9 mouse cellular contexts compared by ENCODE assay signal in genomic region chr19:24308305-24308705, GRCm38 (mm10). TPM values are rescaled to one million over a fixed set of nuclear protein-coding genes. Genes with fewer than 3 reads are reported as not detected.
A peak's percentile ranks its signal among the peaks of the same experiment; 100 is the strongest.
DNase-seq lines count a peak whose midpoint lies in the region; ATAC-seq lines count a peak whose summit lies in the region.
"Had no signal": no experiment of that assay in that cellular context is flagged by ENCODE, and none has a peak within 500 bp of the region (broad histone marks: within the 10 kb centered on the region; RNA-seq: fewer than 3 reads in every experiment).

No protein-coding gene starts in this region.

- no peak overlapping the region for H3K4me2 ChIP-seq in embryonic facial prominence, embryonic 13.5 days
- peak overlapping the region; percentile 52 for H3K4me2 ChIP-seq in heart, embryonic 13.5 days

- H3K4me3 ChIP-seq in embryonic facial prominence, embryonic 13.5 days = no peak overlapping the region
- peak overlapping the region; percentile 17; the same call in 1 of the 2 replicates for H3K4me3 ChIP-seq in heart, embryonic 13.5 days
- H3K4me3 ChIP-seq: megakaryocyte, embryonic 14.5 days had no signal

- no peaks in the 10 kb centered on the region for H3K36me3 ChIP-seq in embryonic facial prominence, embryonic 13.5 days
- peaks cover 6% of the 10 kb centered on the region for H3K36me3 ChIP-seq in heart, embryonic 13.5 days

- H3K9me3 ChIP-seq in embryonic facial prominence, embryonic 13.5 days = no peaks in the 10 kb centered on the region
- H3K9me3 ChIP-seq in heart, embryonic 13.5 days = no peaks in the 10 kb centered on the region
- H3K9me3 ChIP-seq: megakaryocyte, embryonic 14.5 days had no signal

- peaks cover 12% of the 10 kb centered on the region for H3K4me1 ChIP-seq in embryonic facial prominence, embryonic 13.5 days
- H3K4me1 ChIP-seq in heart, embryonic 13.5 days = peaks cover 37% of the 10 kb centered on the region

- 22% methylated on average over 5 of the region's 5 CpGs for WGBS in embryonic facial prominence, embryonic 13.5 days
- 9% methylated on average over 5 of the region's 5 CpGs for WGBS in heart, embryonic 13.5 days

- H3K9ac ChIP-seq in embryonic facial prominence, embryonic 13.5 days = 0 out of 2 replicates have a peak overlapping the region, but pooled peaks have one; percentile 11
- peak overlapping the region; percentile 69 for H3K9ac ChIP-seq in heart, embryonic 13.5 days

- no peak for ATAC-seq in embryonic facial prominence, embryonic 13.5 days (ENCODE audit: insufficient number of reproducible peaks, insufficient read depth, low FRiP score, low TSS enrichment, low read depth)
- peak; percentile 80; the same call in 1 of the 2 replicates for ATAC-seq in heart, embryonic 13.5 days (ENCODE audit: extremely low read depth, insufficient number of reproducible peaks, low FRiP score, low TSS enrichment)
- ATAC-seq in activated CD4-positive, CD25-positive, alpha-beta regulatory T cell, adult 4 months = no peak

- peak; percentile 70 to 73 for DNase-seq in cerebellum, adult 18-20 months
- DNase-seq in kidney, postnatal 14 days = peak; percentile 51
- peak; percentile 66 for DNase-seq in lung, postnatal 10 days
- peak; percentile 22 to 28 for DNase-seq in right cerebral cortex, postnatal 36 days (ENCODE audit: low spot score in 2 of 2)
- DNase-seq in testis, postnatal 10 days (ENCODE audit: low spot score) = no peak

- H3K27ac ChIP-seq in embryonic facial prominence, embryonic 13.5 days = peak overlapping the region; percentile 51
- peak overlapping the region; percentile 97 for H3K27ac ChIP-seq in heart, embryonic 13.5 days (replicated peaks)

- H3K27me3 ChIP-seq in embryonic facial prominence, embryonic 13.5 days = no peaks in the 10 kb centered on the region
- no peaks in the 10 kb centered on the region for H3K27me3 ChIP-seq in heart, embryonic 13.5 days (replicated peaks)
- H3K27me3 ChIP-seq: megakaryocyte, embryonic 14.5 days had no signal

RNA-seq across cellular contexts. Expression of gene Fxn, which starts 27.9 kb away (rescaled TPM):
- polyA plus RNA-seq in embryonic facial prominence, embryonic 13.5 days (2015; fragmentation: Nextera tagmentation; extraction: Ambion mirVana) = 52.3 and 54.6 TPM in 2 replicates
- 60.9 and 64.0 TPM in 2 replicates for polyA plus RNA-seq in heart, embryonic 13.5 days (2015; fragmentation: Nextera tagmentation; extraction: Ambion mirVana)
- polyA plus RNA-seq in activated CD4-positive, CD25-positive, alpha-beta regulatory T cell, adult 4 months (2017; shearing (Covaris generic)) = 10 to 100 TPM; 12.0 to 16.3 TPM
